Comparison of ENCODE assay signal across 24 mouse cellular contexts in genomic region chr13:54997568-54997967, GRCm38 (mm10).
"Had no signal": no experiment of that assay in that cellular context is flagged by ENCODE, and none has a peak within 500 bp of the region (broad histone marks: within the 10 kb centered on the region; RNA-seq: fewer than 3 reads in every experiment).

No protein-coding gene starts in this region.

- H3K9me3 ChIP-seq: limb, embryonic 10.5 days; limb, embryonic 13.5 days; liver, embryonic 12.5 days; liver, embryonic 15.5 days; lung, embryonic 15.5 days; megakaryocyte, embryonic 14.5 days; midbrain, embryonic 12.5 days; midbrain, embryonic 15.5 days; neural tube, embryonic 12.5 days; neural tube, embryonic 15.5 days had no signal

- DNase-seq: kidney, postnatal 25 days; layer of hippocampus, adult 9-11 months; liver; lung, adult 18-20 months; lung, postnatal 10 days; lung, postnatal 36 days; right cerebral cortex, adult 18-20 months; right cerebral cortex, postnatal 14 days; right cerebral cortex, postnatal 4 days; spleen, adult 18-20 months; thymus, adult 18-20 months; thymus, postnatal 36 days had no signal

- H3K27ac ChIP-seq: kidney, postnatal 0 days; layer of hippocampus, adult 2 months; limb, embryonic 10.5 days; limb, embryonic 13.5 days; liver, embryonic 12.5 days; liver, embryonic 15.5 days; lung, embryonic 15.5 days; midbrain, embryonic 12.5 days; midbrain, embryonic 15.5 days; neural tube, embryonic 12.5 days; neural tube, embryonic 15.5 days had no signal

- H3K27me3 ChIP-seq: liver, embryonic 15.5 days; lung, embryonic 15.5 days; midbrain, embryonic 15.5 days had no signal

- H3K9ac ChIP-seq: limb, embryonic 13.5 days; liver, embryonic 12.5 days; liver, embryonic 15.5 days; lung, embryonic 15.5 days; midbrain, embryonic 12.5 days; midbrain, embryonic 15.5 days; neural tube, embryonic 12.5 days; neural tube, embryonic 15.5 days had no signal

- H3K36me3 ChIP-seq: limb, embryonic 10.5 days; limb, embryonic 13.5 days; liver, embryonic 12.5 days; liver, embryonic 15.5 days; lung, embryonic 15.5 days; midbrain, embryonic 12.5 days had no signal

- H3K4me2 ChIP-seq: limb, embryonic 13.5 days; liver, embryonic 12.5 days; liver, embryonic 15.5 days; lung, embryonic 15.5 days; midbrain, embryonic 12.5 days; midbrain, embryonic 15.5 days; neural tube, embryonic 12.5 days; neural tube, embryonic 15.5 days had no signal

- H3K4me3 ChIP-seq: layer of hippocampus, adult 2 months; limb, embryonic 10.5 days; limb, embryonic 13.5 days; liver, embryonic 12.5 days; liver, embryonic 15.5 days; lung, embryonic 15.5 days; megakaryocyte, embryonic 14.5 days; midbrain, embryonic 12.5 days; midbrain, embryonic 15.5 days; neural tube, embryonic 12.5 days; neural tube, embryonic 15.5 days had no signal

- ATAC-seq: liver, embryonic 12.5 days; midbrain, embryonic 15.5 days had no signal

- H3K4me1 ChIP-seq: limb, embryonic 13.5 days; liver, embryonic 15.5 days; lung, embryonic 15.5 days; megakaryocyte, embryonic 14.5 days had no signal
